Mouse (Mus musculus): Measurements from ENCODE around the gene Ptgs1.

Gene Ptgs1

GRCm38 (mm10) chr2:36214425-36214824, 15.8 kb upstream of the Ptgs1 start:
- DNase-seq (ENCODE audit: low spot score in 2 of 2), result no peak

GRCm38 (mm10) chr2:36215203-36215739, 15.0 kb upstream of the Ptgs1 start:
- no peak for DNase-seq (ENCODE audit: low spot score in 2 of 2)

- DNase-seq (ENCODE audit: low spot score in 2 of 2), result no peak
These were observed 13.7 kb upstream of the Ptgs1 start for GRCm38 (mm10) chr2:36216546-36216945.

GRCm38 (mm10) chr2:36216953-36217573, 13.2 kb upstream of the Ptgs1 start:
- DNase-seq (ENCODE audit: low spot score in 2 of 2), result peak in 1 of 2 experiments; percentile 24

- no peak for DNase-seq (ENCODE audit: low spot score in 2 of 2)
These were observed 12.5 kb upstream of the Ptgs1 start for GRCm38 (mm10) chr2:36217692-36218233.

- no peak for DNase-seq (ENCODE audit: low spot score in 2 of 2)
These were observed 10.1 kb upstream of the Ptgs1 start for GRCm38 (mm10) chr2:36220106-36220505.

- DNase-seq (ENCODE audit: low spot score in 2 of 2), result no peak
These were observed 9.3 kb upstream of the Ptgs1 start for GRCm38 (mm10) chr2:36220891-36221290.

GRCm38 (mm10) chr2:36222168-36222848, 7.9 kb upstream of the Ptgs1 start:
- no peak for DNase-seq (ENCODE audit: low spot score in 2 of 2)

GRCm38 (mm10) chr2:36223436-36223835, 6.8 kb upstream of the Ptgs1 start:
- DNase-seq (ENCODE audit: low spot score in 2 of 2), result no peak

GRCm38 (mm10) chr2:36224153-36224552, 6.1 kb upstream of the Ptgs1 start:
- DNase-seq (ENCODE audit: low spot score in 2 of 2), result no peak

- no peak for DNase-seq (ENCODE audit: low spot score in 2 of 2)
These were observed 5.6 kb upstream of the Ptgs1 start for GRCm38 (mm10) chr2:36224599-36224998.

- no peak for DNase-seq (ENCODE audit: low spot score in 2 of 2)
These were observed 741 bp downstream of the Ptgs1 start for GRCm38 (mm10) chr2:36230967-36231366.

GRCm38 (mm10) chr2:36234526-36235368, 4.5 kb downstream of the Ptgs1 start:
- no peak for DNase-seq (ENCODE audit: low spot score in 2 of 2)

GRCm38 (mm10) chr2:36235917-36236316, 5.7 kb downstream of the Ptgs1 start:
- DNase-seq (ENCODE audit: low spot score in 2 of 2), result no peak

- no peak for DNase-seq (ENCODE audit: low spot score in 2 of 2)
These were observed 6.7 kb downstream of the Ptgs1 start for GRCm38 (mm10) chr2:36236889-36237288.

GRCm38 (mm10) chr2:36237557-36237956, 7.3 kb downstream of the Ptgs1 start:
- no peak for DNase-seq (ENCODE audit: low spot score in 2 of 2)

- DNase-seq (ENCODE audit: low spot score in 2 of 2), result no peak
These were observed 8.2 kb downstream of the Ptgs1 start for GRCm38 (mm10) chr2:36238467-36238866.

GRCm38 (mm10) chr2:36238951-36239350, 8.7 kb downstream of the Ptgs1 start:
- no peak for DNase-seq (ENCODE audit: low spot score in 2 of 2)

GRCm38 (mm10) chr2:36242514-36242913, 12.3 kb downstream of the Ptgs1 start:
- DNase-seq (ENCODE audit: low spot score in 2 of 2), result no peak

GRCm38 (mm10) chr2:36243296-36243891, 13.2 kb downstream of the Ptgs1 start:
- DNase-seq (ENCODE audit: low spot score in 2 of 2), result no peak

- DNase-seq (ENCODE audit: low spot score in 2 of 2), result no peak
These were observed 13.7 kb downstream of the Ptgs1 start for GRCm38 (mm10) chr2:36243892-36244309.

- no peak for DNase-seq (ENCODE audit: low spot score in 2 of 2)
These were observed 14.5 kb downstream of the Ptgs1 start for GRCm38 (mm10) chr2:36244705-36245104.

Measured in urinary bladder, adult 18-20 months (tissue).